Mouse (Mus musculus) heart, embryonic 15.5 days (tissue): ENCODE measurements at regions not wholly inside any gene's neighbourhood (a gene's known extent, or its start where the extent isn't known, plus 50 kb on each side); places are given as distances from the start of the nearest gene placed in this dataset.

Source experiments
- ATAC-seq: fragments of 200-750 bp; cut with Nextera tagmentation; replicated peaks from 2 replicates; pipeline ENCODE4 v1.8.0; 2017; ENCODE audit warnings: low read depth, moderate TSS enrichment; ENCODE audit not compliant: insufficient number of reproducible peaks, insufficient read depth, low FRiP score
- H3K27ac ChIP-seq: fragments of 300-500 bp; sonication (generic); 2 replicates; pipeline ENCODE4 v1.5.1; 2015; ENCODE audit warnings: mild to moderate bottlenecking, inconsistent platforms
- H3K27me3 ChIP-seq: fragments of 300-500 bp; sonication (generic); 2 replicates; pipeline ENCODE4 v1.6.1; 2015; ENCODE audit warnings: inconsistent platforms
- H3K36me3 ChIP-seq: fragments of 300-500 bp; sonication (generic); 2 replicates; pipeline ENCODE4 v1.6.1; 2015; ENCODE audit warnings: mild to moderate bottlenecking, inconsistent platforms
- H3K4me1 ChIP-seq: fragments of 300-500 bp; sonication (generic); replicated peaks from 2 replicates; pipeline ENCODE4 v1.6.1; 2015; ENCODE audit warnings: inconsistent platforms
- H3K4me2 ChIP-seq: fragments of 300-500 bp; sonication (generic); 2 replicates; pipeline ENCODE4 v1.6.1; 2015; ENCODE audit warnings: inconsistent platforms, mild to moderate bottlenecking, moderate library complexity
- H3K4me3 ChIP-seq: fragments of 300-500 bp; sonication (generic); 2 replicates; pipeline ENCODE4 v1.5.1; 2015; ENCODE audit warnings: mild to moderate bottlenecking, inconsistent platforms
- H3K9ac ChIP-seq: fragments of 300-500 bp; sonication (generic); 2 replicates; pipeline ENCODE4 v1.6.1; 2015; ENCODE audit warnings: mild to moderate bottlenecking, inconsistent platforms
- H3K9me3 ChIP-seq: fragments of 300-500 bp; sonication (generic); replicated peaks from 2 replicates; pipeline ENCODE4 v1.6.1; 2016; ENCODE audit warnings: inconsistent platforms
- WGBS: fragments of 180-500 bp; shearing (Covaris S2); methylation state at CpG from one replicate; pipeline ENCODE4 v1.1.7; 2015; ENCODE audit warnings: mixed read lengths; 5-methylcytosine and 5-hydroxymethylcytosine counted together

DNA sequence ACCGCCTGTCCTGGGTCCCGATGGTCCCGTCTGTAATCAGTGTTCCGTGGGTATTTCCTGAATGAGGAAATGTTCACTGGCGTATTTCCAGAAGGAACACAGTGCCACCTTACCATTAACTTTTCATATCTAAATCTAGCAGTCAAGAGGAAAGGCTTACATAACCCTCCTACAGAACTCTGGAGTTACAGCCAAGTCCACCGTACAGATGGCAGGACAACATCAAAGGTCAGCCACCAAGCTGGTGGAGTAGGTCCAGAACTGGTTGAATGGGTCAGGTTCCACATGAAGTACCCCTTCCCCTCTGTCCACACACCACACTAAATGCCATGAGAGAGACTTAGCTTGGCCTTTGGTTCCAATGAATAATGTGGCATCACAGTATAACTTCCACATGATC is 139.7 kb downstream of the Barhl2 start:
- 78% methylated on average over 6 of the region's 6 CpGs for WGBS
- no peak overlapping the region for H3K4me3 ChIP-seq
- no peaks in the 10 kb centered on the region for H3K4me1 ChIP-seq
- H3K36me3 ChIP-seq, result no peaks in the 10 kb centered on the region
- H3K9ac ChIP-seq, result no peak overlapping the region
- no peak overlapping the region for H3K27ac ChIP-seq
- no peak overlapping the region for H3K4me2 ChIP-seq
- no peaks in the 10 kb centered on the region for H3K27me3 ChIP-seq
- H3K9me3 ChIP-seq, result no peaks in the 10 kb centered on the region
- no peak for ATAC-seq

DNA sequence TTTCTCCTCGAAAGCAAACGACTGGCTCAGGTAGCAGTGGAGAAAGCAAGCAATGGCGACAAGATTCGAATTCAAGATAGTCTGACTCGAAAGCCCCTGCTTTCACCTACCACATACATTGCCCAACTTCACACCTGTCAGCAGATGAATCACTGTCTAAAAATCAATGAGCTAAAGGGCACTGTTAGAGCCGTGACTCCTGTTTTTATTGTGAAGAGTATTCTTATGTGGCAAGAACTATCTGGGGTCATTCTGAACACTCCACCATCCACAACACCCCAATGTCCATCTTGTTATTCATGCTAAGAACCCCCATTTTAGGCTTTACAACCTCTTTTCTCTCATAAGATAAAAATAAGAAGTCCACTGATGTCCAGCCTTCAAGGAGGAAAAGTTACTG is 144.1 kb downstream of the Barhl2 start:
- Histone ChIP-seq H3K27me3 (no peaks in the 10 kb centered on the region), H3K9me3 (no peaks in the 10 kb centered on the region), H3K27ac (no peak overlapping the region), H3K4me2 (no peak overlapping the region), H3K4me1 (no peaks in the 10 kb centered on the region), H3K9ac (no peak overlapping the region), H3K4me3 (no peak overlapping the region), H3K36me3 (no peaks in the 10 kb centered on the region)
- 78% methylated on average over 6 of the region's 6 CpGs for WGBS
- no peak for ATAC-seq

DNA sequence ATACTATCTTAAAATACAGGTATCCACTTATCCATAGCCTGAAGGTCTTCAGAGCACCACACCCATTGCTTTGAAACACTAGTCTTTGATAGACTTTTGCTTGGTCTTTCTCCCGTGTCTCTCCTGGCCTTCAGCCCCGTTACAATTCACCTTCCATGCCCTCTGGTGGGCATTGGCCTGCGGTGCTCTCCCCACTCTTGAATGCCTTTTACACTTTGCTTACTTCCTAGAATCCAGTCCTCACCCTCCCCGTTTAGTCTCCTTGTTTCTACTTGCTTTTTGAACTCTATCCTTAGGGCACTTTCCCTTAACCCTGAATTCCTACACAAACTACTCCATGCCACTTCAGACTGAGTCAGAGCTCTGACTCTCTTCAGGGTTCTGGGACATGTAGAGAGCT is 156.6 kb downstream of the Barhl2 start:
- no peak for ATAC-seq
- WGBS, result 43% methylated on average over 4 of the region's 4 CpGs
- Histone ChIP-seq H3K27ac (no peak overlapping the region), H3K9ac (no peak overlapping the region), H3K4me3 (no peak overlapping the region), H3K4me2 (no peak overlapping the region), H3K36me3 (no peaks in the 10 kb centered on the region), H3K4me1 (no peaks in the 10 kb centered on the region), H3K27me3 (no peaks in the 10 kb centered on the region), H3K9me3 (no peaks in the 10 kb centered on the region)

DNA sequence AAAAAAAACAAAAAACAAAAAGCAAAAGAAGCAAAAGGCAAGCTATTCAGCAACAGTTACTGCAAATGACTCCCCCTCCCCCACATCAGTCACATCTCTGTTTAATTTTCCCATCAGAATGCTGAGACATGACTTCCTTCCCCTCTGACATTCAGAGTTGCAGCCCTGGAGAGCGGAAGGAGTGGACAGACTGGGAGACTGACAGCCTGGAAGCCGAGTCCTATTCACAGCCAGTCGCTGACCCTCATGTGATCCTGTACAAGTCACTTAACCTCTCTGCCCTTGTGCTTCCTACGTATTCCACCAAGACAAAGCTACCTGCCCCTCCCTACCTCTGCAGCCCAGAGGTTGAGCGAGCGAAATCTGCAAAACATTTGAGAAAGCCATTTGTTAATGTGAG is 161.2 kb downstream of the Barhl2 start:
- Histone ChIP-seq H3K4me2 (no peak overlapping the region), H3K36me3 (no peaks in the 10 kb centered on the region), H3K27ac (no peak overlapping the region), H3K4me1 (0 out of 2 replicates have a peak, but pooled peaks cover 3% of the 10 kb centered on the region), H3K27me3 (no peaks in the 10 kb centered on the region), H3K9me3 (no peaks in the 10 kb centered on the region), H3K9ac (no peak overlapping the region), H3K4me3 (no peak overlapping the region)
- WGBS, result 33% methylated on average over 6 of the region's 6 CpGs
- no peak for ATAC-seq

DNA sequence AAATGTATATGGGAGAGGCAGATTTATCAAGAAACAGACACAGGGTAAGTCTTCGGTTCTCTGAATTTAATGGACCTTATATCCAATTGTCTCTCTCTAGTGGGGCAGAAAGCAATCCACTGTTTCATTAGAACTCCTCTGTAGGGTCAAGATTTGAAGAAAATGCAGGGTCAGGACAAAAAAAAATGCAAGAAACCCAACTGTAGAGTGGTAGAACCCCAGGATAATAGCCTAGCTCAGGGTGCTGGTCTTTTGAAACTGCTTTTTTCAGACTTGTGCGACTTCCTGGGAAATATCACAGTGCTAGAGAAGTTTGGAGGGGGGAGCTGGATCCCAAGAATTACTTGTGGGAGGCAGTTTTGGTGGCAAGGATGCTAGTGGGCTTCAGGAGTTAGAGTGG is 162.0 kb downstream of the Barhl2 start:
- no peak for ATAC-seq
- Histone ChIP-seq H3K4me2 (no peak overlapping the region), H3K9me3 (no peaks in the 10 kb centered on the region)

DNA sequence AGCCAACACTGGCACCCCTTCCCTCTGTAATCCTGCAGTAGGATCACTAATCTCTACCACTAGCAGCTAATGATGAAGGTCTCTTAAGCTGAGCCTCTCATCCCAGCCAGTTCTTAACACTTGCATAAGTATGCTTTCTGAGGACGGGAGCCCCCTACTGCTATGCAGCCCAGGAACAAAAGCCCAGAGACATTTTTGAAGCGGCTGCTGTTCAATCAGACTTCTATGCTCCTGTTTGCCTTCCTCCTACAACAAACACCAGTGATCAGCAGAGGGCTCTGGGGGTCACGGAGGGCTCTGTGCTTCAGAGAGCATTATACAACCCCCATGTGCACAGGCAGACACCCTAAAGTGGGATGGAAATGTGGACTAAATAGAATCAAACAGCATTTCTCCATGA is 162.4 kb downstream of the Barhl2 start:
- H3K4me1 ChIP-seq, result 0 out of 2 replicates have a peak, but pooled peaks cover 3% of the 10 kb centered on the region
- 35% methylated on average over 3 of the region's 3 CpGs for WGBS

More for the DNA sequence above, 162.0 kb downstream of the Barhl2 start:
- H3K4me3 ChIP-seq, result no peak overlapping the region
- H3K36me3 ChIP-seq, result no peaks in the 10 kb centered on the region
- H3K9ac ChIP-seq, result no peak overlapping the region
- H3K27me3 ChIP-seq, result no peaks in the 10 kb centered on the region
- H3K4me1 ChIP-seq, result 0 out of 2 replicates have a peak, but pooled peaks cover 3% of the 10 kb centered on the region
- WGBS, result 77% methylated on average over 2 of the region's 2 CpGs
- H3K27ac ChIP-seq, result no peak overlapping the region

DNA sequence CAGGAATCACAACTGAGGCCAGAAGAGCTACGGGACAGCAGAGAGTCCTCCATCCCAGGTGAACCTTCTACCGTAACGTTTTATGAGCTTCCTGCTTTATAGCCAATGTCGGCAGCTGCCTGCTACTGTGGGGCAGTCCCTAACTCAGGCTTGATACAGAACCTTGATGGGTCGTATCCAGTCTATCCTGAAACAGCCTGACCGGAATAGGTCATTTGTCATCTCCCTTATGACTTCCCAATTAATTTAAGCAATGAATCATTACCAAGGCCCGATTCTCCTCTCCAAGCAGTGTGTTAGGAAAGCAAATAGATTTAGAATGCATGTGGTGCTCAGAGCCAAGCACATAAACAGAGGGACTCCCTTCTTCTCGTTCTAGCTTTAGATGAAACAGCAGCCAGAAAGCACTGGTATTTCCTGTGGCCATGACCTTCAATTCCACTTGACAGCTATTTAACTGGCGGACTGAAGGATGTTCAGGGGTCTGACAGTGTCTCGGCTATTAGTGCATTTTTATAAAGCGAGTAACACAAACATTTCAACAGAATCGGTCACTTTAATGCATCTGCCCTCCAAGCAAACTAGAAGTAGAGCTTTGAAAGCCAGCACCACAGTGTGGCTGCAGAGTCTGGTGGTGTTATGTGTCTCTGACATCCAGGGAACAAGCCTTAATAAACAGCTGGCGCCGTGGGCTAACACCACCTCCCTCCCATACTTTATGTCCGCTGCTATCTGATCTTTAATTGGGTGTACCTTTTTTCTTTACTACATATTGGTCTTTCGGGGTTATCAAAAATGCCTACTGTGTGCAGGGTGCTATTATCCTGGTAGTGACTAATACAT is 165.4 kb downstream of the Barhl2 start:
- Histone ChIP-seq H3K4me2 (no peak overlapping the region), H3K4me1 (0 out of 2 replicates have a peak, but pooled peaks cover 3% of the 10 kb centered on the region), H3K36me3 (no peaks in the 10 kb centered on the region), H3K4me3 (no peak overlapping the region), H3K9ac (no peak overlapping the region), H3K9me3 (no peaks in the 10 kb centered on the region), H3K27ac (no peak overlapping the region), H3K27me3 (no peaks in the 10 kb centered on the region)
- WGBS, result 58% methylated on average over 16 of the region's 16 CpGs
- no peak for ATAC-seq

More for the DNA sequence above, 162.4 kb downstream of the Barhl2 start:
- Histone ChIP-seq H3K36me3 (no peaks in the 10 kb centered on the region), H3K9me3 (no peaks in the 10 kb centered on the region), H3K9ac (no peak overlapping the region), H3K27me3 (no peaks in the 10 kb centered on the region), H3K4me2 (no peak overlapping the region), H3K4me3 (no peak overlapping the region), H3K27ac (no peak overlapping the region)
- ATAC-seq, result no peak

DNA sequence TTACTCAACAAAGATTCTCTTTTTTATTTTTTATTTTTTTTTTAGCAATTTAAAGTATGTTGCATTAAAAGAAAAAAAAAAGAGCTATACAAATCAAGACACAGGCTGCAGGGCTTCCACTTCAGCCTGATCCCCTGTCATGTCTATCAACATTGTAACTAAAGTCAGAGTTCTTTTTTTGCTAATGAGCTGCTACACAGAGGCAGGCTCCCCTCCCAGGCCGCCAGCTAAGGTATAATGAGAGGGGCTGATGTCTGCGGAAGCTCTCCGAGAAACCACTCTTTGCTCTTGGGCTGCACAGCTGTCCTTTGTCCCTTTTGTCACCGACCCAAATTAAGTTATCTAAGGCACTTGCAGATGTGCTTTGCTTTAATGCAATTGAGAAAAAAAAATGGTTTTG is 172.8 kb downstream of the Barhl2 start:
- Histone ChIP-seq H3K4me2 (peak overlapping the region; percentile 31; the same call in 1 of the 2 replicates), H3K27me3 (no peaks in the 10 kb centered on the region), H3K27ac (no peak overlapping the region), H3K9me3 (no peaks in the 10 kb centered on the region), H3K36me3 (no peaks in the 10 kb centered on the region), H3K4me1 (peaks cover 10% of the 10 kb centered on the region), H3K4me3 (no peak overlapping the region), H3K9ac (no peak overlapping the region)
- no peak for ATAC-seq
- WGBS, result 15% methylated on average over 4 of the region's 4 CpGs

DNA sequence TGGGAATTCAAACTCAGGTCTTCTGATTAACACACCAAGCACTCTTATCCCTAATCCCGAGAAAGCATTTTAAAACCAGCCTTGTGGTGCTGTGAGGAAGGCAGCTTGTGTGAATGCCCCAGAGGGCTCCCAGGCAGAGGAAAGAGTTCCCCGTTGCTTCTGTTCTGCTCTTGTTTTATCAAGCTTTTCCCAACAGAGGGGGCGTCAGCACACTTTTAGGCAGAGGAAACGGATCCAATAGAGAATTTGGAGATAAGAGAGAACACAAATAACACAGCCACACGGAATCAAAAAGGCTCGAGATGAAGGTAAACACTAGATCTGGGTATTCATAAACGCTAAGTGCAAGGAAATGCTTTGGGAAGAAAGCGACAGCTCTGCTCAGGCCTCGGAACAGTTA is 173.2 kb downstream of the Barhl2 start:
- Histone ChIP-seq H3K9me3 (no peaks in the 10 kb centered on the region), H3K4me3 (no peak overlapping the region), H3K36me3 (no peaks in the 10 kb centered on the region), H3K4me1 (peaks cover 10% of the 10 kb centered on the region), H3K27me3 (no peaks in the 10 kb centered on the region), H3K9ac (no peak overlapping the region), H3K27ac (no peak overlapping the region), H3K4me2 (peak overlapping the region; percentile 31; the same call in 1 of the 2 replicates)
- no peak for ATAC-seq
- WGBS, result 15% methylated on average over 9 of the region's 9 CpGs

DNA sequence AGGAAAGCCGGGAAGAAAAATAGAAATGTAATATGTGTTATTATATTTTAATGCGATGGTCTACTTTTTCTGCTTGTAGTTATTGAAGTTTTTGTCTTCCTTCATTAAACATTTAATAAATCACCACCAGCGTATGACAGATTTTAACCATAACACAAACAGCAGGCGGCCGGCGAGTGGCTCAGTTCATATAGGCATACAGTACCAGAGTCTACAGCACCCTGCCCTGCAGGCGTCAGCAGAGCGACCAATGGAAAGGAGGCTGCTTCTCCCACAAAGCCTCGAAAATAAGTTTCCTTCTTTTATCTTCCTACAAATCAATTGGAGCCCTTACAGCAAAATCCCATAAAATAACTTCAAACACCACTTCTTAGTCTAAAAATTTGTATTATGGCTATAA is 175.3 kb downstream of the Barhl2 start:
- H3K9ac ChIP-seq, result no peak overlapping the region
- no peaks in the 10 kb centered on the region for H3K27me3 ChIP-seq
- no peak for ATAC-seq
- H3K4me3 ChIP-seq, result no peak overlapping the region
- H3K4me2 ChIP-seq, result no peak overlapping the region
- no peaks in the 10 kb centered on the region for H3K36me3 ChIP-seq
- no peaks in the 10 kb centered on the region for H3K9me3 ChIP-seq
- no peak overlapping the region for H3K27ac ChIP-seq
- 76% methylated on average over 9 of the region's 9 CpGs for WGBS
- peaks cover 10% of the 10 kb centered on the region for H3K4me1 ChIP-seq

DNA sequence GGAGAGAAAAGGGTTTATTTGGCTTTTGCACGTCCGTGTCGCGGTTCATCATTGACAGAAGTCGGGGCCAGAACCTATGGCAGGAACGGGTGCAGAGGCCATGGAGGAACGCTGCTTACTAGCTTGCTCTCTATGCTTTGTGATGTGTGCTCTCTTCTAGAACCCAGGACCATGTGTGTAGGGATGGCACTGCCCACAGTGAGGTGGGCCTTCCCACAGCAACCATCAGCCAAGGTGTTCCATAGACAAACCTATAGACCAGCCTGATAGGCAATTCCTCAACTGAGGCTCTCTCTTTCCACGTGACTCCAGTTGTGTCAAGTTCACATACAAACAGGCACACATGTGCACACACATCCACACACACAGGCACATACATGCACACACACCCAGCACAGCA is 180.2 kb downstream of the Barhl2 start:
- no peaks in the 10 kb centered on the region for H3K4me1 ChIP-seq
- no peaks in the 10 kb centered on the region for H3K9me3 ChIP-seq
- ATAC-seq, result no peak
- H3K27me3 ChIP-seq, result no peaks in the 10 kb centered on the region
- H3K4me2 ChIP-seq, result no peak overlapping the region
- no peaks in the 10 kb centered on the region for H3K36me3 ChIP-seq
- H3K4me3 ChIP-seq, result no peak overlapping the region
- H3K9ac ChIP-seq, result no peak overlapping the region
- WGBS, result 85% methylated on average over 8 of the region's 8 CpGs
- H3K27ac ChIP-seq, result no peak overlapping the region

DNA sequence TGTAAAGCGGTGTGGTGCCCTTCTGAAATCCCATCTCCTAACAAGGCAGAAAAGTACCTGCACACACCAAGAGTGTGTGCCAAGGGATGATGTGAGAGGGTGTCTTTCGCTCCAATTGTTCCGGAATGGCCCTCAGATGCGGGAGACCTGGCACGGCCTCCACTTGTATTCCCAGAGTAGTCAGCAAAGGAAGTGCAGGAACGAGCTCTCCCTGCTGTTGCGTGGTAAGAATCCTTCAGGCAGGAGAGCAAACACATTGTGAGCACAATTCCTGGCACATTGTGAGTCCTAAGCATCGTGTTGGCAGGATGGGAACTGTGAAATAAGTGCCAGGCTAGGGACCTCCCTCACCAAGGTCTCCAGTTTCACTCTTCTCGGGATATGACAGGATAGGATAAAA is 180.7 kb downstream of the Barhl2 start:
- no peak overlapping the region for H3K4me3 ChIP-seq
- H3K36me3 ChIP-seq, result no peaks in the 10 kb centered on the region
- WGBS, result 70% methylated on average over 9 of the region's 9 CpGs
- H3K27me3 ChIP-seq, result no peaks in the 10 kb centered on the region
- no peak overlapping the region for H3K27ac ChIP-seq
- no peaks in the 10 kb centered on the region for H3K4me1 ChIP-seq
- no peak for ATAC-seq
- no peak overlapping the region for H3K9ac ChIP-seq
- H3K9me3 ChIP-seq, result no peaks in the 10 kb centered on the region
- H3K4me2 ChIP-seq, result no peak overlapping the region
